Mouse (Mus musculus) CH12.LX (cell line): ENCODE results near the gene Grk4.

Source experiments
- CTCF ChIP-seq, 2 experiments: IDR thresholded peaks in 1 of 2; conservative IDR thresholded peaks in 1 of 2; 2 replicates each; pipeline ENCODE4 v1.5.1; 2011 to 2012; ENCODE audit warnings: low read depth in 2 of 2, low read length in 2 of 2, improper control_type of control experiment in 1 of 2, inconsistent platforms in 1 of 2, mild to moderate bottlenecking in 1 of 2, moderate library complexity in 1 of 2
- EP300 ChIP-seq: IDR thresholded peaks from 2 replicates; pipeline ENCODE4 v1.6.1; 2011; ENCODE audit warnings: low read length, improper control_type of control experiment
- MAFK ChIP-seq: IDR thresholded peaks from 2 replicates; pipeline ENCODE4 v1.6.1; 2011; ENCODE audit warnings: low read length, improper control_type of control experiment; ENCODE audit not compliant: insufficient replicate concordance
- PAX5 ChIP-seq: IDR thresholded peaks from 2 replicates; pipeline ENCODE4 v1.6.1; 2012; ENCODE audit warnings: low read length, inconsistent platforms, mixed read lengths
- POLR2A ChIP-seq: IDR thresholded peaks from 2 replicates; pipeline ENCODE4 v1.6.1; 2011; ENCODE audit warnings: low read depth, mild to moderate bottlenecking, improper control_type of control experiment, low read length
- UBTF ChIP-seq: IDR thresholded peaks from 2 replicates; pipeline ENCODE4 v1.6.1; 2012; ENCODE audit warnings: low read depth, mild to moderate bottlenecking, inconsistent platforms, low read length, improper control_type of control experiment, moderate library complexity
- USF1 ChIP-seq: IDR thresholded peaks from 2 replicates; pipeline ENCODE4 v1.6.1; 2014; ENCODE audit warnings: low read depth, mild to moderate bottlenecking, inconsistent platforms, low read length, improper control_type of control experiment

GRCm38 (mm10) chr5:34771818-34772217 is 111.6 kb downstream of the Grk4 start:
- TF ChIP-seq EP300 = no peak
- TF ChIP-seq PAX5 = no peak
- no peak for TF ChIP-seq CTCF (conservative IDR thresholded peaks at IDR 0.05 in 1 of 2, IDR thresholded peaks at IDR 0.05 in 1 of 2; ENCODE audit: low read depth in 2 of 2, low read length in 2 of 2)
- TF ChIP-seq USF1 = no peak
- no peak for TF ChIP-seq UBTF
- TF ChIP-seq MAFK = no peak
- TF ChIP-seq POLR2A = no peak
